Mouse (Mus musculus) CD4-positive, CD25-positive, alpha-beta regulatory T cell, adult 2 months (primary cell): ENCODE results near the gene Gm10320.

Experiments
- DNase-seq: peaks from one replicate; pipeline ENCODE4 v3.0.0-alpha.2; 2012; ENCODE audit warnings: low read depth, low spot score

Gene Gm10320

GRCm38 (mm10) chr13:98503601-98504000 is 11.8 kb upstream of the Gm10320 start:
- no peak for DNase-seq

- DNase-seq = no peak
Measured at GRCm38 (mm10) chr13:98502813-98503341, 11.1 kb upstream of the Gm10320 start.

- no peak for DNase-seq
Measured at GRCm38 (mm10) chr13:98502236-98502812, 10.5 kb upstream of the Gm10320 start.

- DNase-seq = no peak
Measured at GRCm38 (mm10) chr13:98501321-98501720, 9.5 kb upstream of the Gm10320 start.

- DNase-seq = no peak
Measured at GRCm38 (mm10) chr13:98500471-98501125, 8.8 kb upstream of the Gm10320 start.

- DNase-seq = no peak
Measured at GRCm38 (mm10) chr13:98498561-98498960, 6.8 kb upstream of the Gm10320 start.

- no peak for DNase-seq
Measured at GRCm38 (mm10) chr13:98498080-98498479, 6.3 kb upstream of the Gm10320 start.

- no peak for DNase-seq
Measured at GRCm38 (mm10) chr13:98496917-98497870, 5.4 kb upstream of the Gm10320 start.

GRCm38 (mm10) chr13:98494492-98495064 is 2.8 kb upstream of the Gm10320 start:
- DNase-seq = no peak

- DNase-seq = no peak
Measured at GRCm38 (mm10) chr13:98492569-98493255, 911 bp upstream of the Gm10320 start.

GRCm38 (mm10) chr13:98486726-98487125 is 5.1 kb downstream of the Gm10320 start:
- DNase-seq = no peak

- DNase-seq = no peak
Measured at GRCm38 (mm10) chr13:98486161-98486560, 5.6 kb downstream of the Gm10320 start.

- DNase-seq = no peak
Measured at GRCm38 (mm10) chr13:98485440-98485839, 6.4 kb downstream of the Gm10320 start.

GRCm38 (mm10) chr13:98477991-98478390 is 13.8 kb downstream of the Gm10320 start:
- DNase-seq = no peak

- no peak for DNase-seq
Measured at GRCm38 (mm10) chr13:98476839-98477495, 14.8 kb downstream of the Gm10320 start.

- no peak for DNase-seq
Measured at GRCm38 (mm10) chr13:98476175-98476838, 15.5 kb downstream of the Gm10320 start.

GRCm38 (mm10) chr13:98475681-98476080 is 16.1 kb downstream of the Gm10320 start:
- DNase-seq = no peak

GRCm38 (mm10) chr13:98473034-98473433 is 18.8 kb downstream of the Gm10320 start:
- DNase-seq = no peak

GRCm38 (mm10) chr13:98471756-98472155 is 20.0 kb downstream of the Gm10320 start:
- no peak for DNase-seq

- DNase-seq = no peak
Measured at GRCm38 (mm10) chr13:98470321-98470720, 21.5 kb downstream of the Gm10320 start.
